Mouse (Mus musculus): ENCODE results near the gene Kcnab1. TPM values are rescaled to one million over a fixed set of nuclear protein-coding genes. Genes with fewer than 3 reads are reported as not detected.

Gene Kcnab1
- total and polyA plus RNA-seq, 3 experiments = 0.82 to 4.5 (median 2.9) TPM

- 78% methylated on average over 1 of the region's 1 CpGs for WGBS
- Histone ChIP-seq H3K9ac (ENCODE audit: low read depth, low read length) (no peak overlapping the region), H3K27me3 (ENCODE audit: control insufficient read depth, insufficient read depth, low read length) (no peaks in the 10 kb centered on the region), H3K79me2 (replicated peaks; ENCODE audit: control insufficient read depth, insufficient read depth, low read length) (no peaks in the 10 kb centered on the region), H3K36me3 (ENCODE audit: control insufficient read depth, insufficient read depth, low read length) (no peaks in the 10 kb centered on the region), H3K4me1 (ENCODE audit: control insufficient read depth, insufficient read depth, low read length) (no peaks in the 10 kb centered on the region), H3K4me3 (no peak overlapping the region), H3K27ac (no peak overlapping the region)
- TF ChIP-seq EP300 (IDR thresholded peaks at IDR 0.05; ENCODE audit: insufficient read depth, low read depth, low read length) = no peak
- intact Hi-C loops (cut with DNase I) = no loop called here
- DNase-seq = no peak
Observed at GRCm38 (mm10) chr3:65346176-65346575, 237.0 kb downstream of the Kcnab1 start.

DNA sequence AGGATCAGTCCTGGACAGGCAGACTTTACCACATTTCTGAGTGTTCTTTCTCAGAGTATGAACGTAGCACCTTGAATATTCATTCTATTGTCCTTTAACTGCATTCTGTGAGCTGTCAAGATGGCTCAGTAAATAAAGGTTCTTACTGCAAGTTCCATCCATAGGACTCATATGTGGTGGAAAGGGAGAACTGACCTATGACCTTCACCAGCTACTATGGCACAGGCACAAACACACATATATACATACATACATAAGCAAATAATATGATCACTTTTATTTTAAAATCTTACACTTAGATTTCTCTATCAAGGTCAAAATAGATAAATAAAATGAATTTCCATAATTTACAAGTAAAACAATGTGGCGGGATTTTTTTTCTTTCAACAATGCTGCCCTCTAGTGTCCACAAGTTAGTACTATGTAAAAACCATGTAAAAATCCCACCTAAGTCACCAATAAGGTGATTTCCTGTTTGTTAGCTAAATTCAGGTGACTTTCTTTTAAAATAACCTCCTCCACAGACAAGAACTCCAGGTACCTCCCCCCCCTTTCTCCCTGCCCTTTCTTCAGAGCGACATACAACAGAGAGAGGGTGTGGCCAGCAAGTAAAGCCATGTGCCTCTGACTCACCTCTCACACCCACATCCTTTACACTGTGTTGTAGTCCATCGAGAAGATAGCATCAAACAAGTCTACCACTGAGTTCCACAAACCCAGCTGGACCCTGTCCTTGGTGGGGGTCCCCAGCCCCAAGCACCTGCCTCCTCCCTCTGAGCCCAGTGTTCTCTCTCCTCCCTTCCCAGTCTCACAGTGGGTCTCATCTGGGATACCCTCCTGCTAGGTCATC lies 243.3 kb downstream of the Kcnab1 start:
- intact Hi-C loops (cut with DNase I) = loop anchor here (5.0 kb wide), 2 partner anchors 35 to 370 kb away; no protein-coding TSS in a partner anchor
- DNase-seq = no peak
- TF ChIP-seq POLR2A (IDR thresholded peaks at IDR 0.05; ENCODE audit: insufficient read depth, low read depth, low read length) (no peak), EP300 (IDR thresholded peaks at IDR 0.05; ENCODE audit: insufficient read depth, low read depth, low read length) (no peak), CTCF (IDR thresholded peaks at IDR 0.05) (peak; percentile 82)
- Histone ChIP-seq H3K27me3 (ENCODE audit: control insufficient read depth, insufficient read depth, low read length) (no peaks in the 10 kb centered on the region), H3K4me3 (no peak overlapping the region), H3K36me3 (ENCODE audit: control insufficient read depth, insufficient read depth, low read length) (no peaks in the 10 kb centered on the region), H3K4me1 (ENCODE audit: control insufficient read depth, insufficient read depth, low read length) (no peaks in the 10 kb centered on the region; the same call in 1 of the 2 replicates), H3K79me2 (replicated peaks; ENCODE audit: control insufficient read depth, insufficient read depth, low read length) (no peaks in the 10 kb centered on the region), H3K9ac (ENCODE audit: low read depth, low read length) (no peak overlapping the region), H3K27ac (no peak overlapping the region)
- WGBS = 36% methylated on average over 4 of the region's 4 CpGs

DNA sequence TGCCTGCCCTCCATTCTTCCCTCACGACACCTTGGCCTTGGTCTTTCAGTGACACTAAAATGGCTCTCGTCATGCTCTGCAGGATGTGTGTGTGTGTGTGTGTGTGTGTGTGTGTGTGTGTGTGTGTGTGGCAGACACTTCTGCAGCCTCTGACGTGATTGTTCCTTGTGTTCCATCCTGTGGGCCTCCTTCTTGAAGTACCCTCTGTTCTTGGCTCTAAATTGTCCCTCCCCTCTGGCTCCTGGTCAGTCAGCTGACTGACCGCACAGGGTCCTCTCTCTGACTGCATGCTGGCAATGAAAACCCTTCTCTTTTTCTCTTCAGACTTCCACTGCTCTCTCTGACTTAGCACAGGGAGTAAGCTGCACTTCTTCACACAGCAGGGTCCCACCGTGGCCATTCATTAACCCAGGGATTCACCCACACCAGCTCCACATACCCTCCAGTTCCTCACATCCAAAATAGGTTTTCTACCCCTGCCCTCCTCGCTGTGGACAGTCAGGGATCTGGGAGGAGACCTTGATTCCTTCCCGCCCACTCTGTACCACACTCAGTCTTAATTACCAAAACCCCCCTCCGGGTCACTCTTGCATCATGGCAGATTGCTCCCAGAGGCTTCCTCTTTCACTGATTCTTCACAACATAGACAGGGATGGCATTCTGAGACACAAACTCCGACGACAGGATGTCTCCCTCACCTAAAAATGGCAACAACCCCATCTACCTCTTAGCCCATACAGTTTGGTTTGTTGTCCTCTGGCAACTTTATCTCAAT lies 244.3 kb downstream of the Kcnab1 start:
- DNase-seq = no peak
- 65% methylated on average over 10 of the region's 10 CpGs for WGBS
- Histone ChIP-seq H3K36me3 (ENCODE audit: control insufficient read depth, insufficient read depth, low read length) (no peaks in the 10 kb centered on the region), H3K79me2 (replicated peaks; ENCODE audit: control insufficient read depth, insufficient read depth, low read length) (no peaks in the 10 kb centered on the region), H3K9ac (ENCODE audit: low read depth, low read length) (no peak overlapping the region), H3K27me3 (ENCODE audit: control insufficient read depth, insufficient read depth, low read length) (no peaks in the 10 kb centered on the region), H3K4me3 (no peak overlapping the region), H3K4me1 (ENCODE audit: control insufficient read depth, insufficient read depth, low read length) (no peaks in the 10 kb centered on the region; the same call in 1 of the 2 replicates), H3K27ac (no peak overlapping the region)
- TF ChIP-seq CTCF (IDR thresholded peaks at IDR 0.05) = no peak
- no peak for TF ChIP-seq POLR2A (IDR thresholded peaks at IDR 0.05; ENCODE audit: insufficient read depth, low read depth, low read length)
- no peak for TF ChIP-seq EP300 (IDR thresholded peaks at IDR 0.05; ENCODE audit: insufficient read depth, low read depth, low read length)
- intact Hi-C loops (cut with DNase I) = loop anchor here (5.0 kb wide), 2 partner anchors 36 to 371 kb away; no protein-coding TSS in a partner anchor

- no peaks in the 10 kb centered on the region for H3K36me3 ChIP-seq (ENCODE audit: control insufficient read depth, insufficient read depth, low read length)
- intact Hi-C loops (cut with DNase I) = no loop called here
- no peak for TF ChIP-seq CTCF (IDR thresholded peaks at IDR 0.05)
- TF ChIP-seq EP300 (IDR thresholded peaks at IDR 0.05; ENCODE audit: insufficient read depth, low read depth, low read length) = no peak
- TF ChIP-seq POLR2A (IDR thresholded peaks at IDR 0.05; ENCODE audit: insufficient read depth, low read depth, low read length) = no peak
- 44% methylated on average over 6 of the region's 6 CpGs for WGBS
- peaks cover 1% of the 10 kb centered on the region; the same call in 1 of the 2 replicates for H3K4me1 ChIP-seq (ENCODE audit: control insufficient read depth, insufficient read depth, low read length)
- no peak overlapping the region for H3K4me3 ChIP-seq
- no peak overlapping the region for H3K9ac ChIP-seq (ENCODE audit: low read depth, low read length)
- H3K79me2 ChIP-seq (replicated peaks; ENCODE audit: control insufficient read depth, insufficient read depth, low read length) = no peaks in the 10 kb centered on the region
- no peak overlapping the region for H3K27ac ChIP-seq
- no peaks in the 10 kb centered on the region for H3K27me3 ChIP-seq (ENCODE audit: control insufficient read depth, insufficient read depth, low read length)
- no peak for DNase-seq
Observed at GRCm38 (mm10) chr3:65355479-65355878, 246.3 kb downstream of the Kcnab1 start.

GRCm38 (mm10) chr3:65358275-65358674 lies 249.1 kb downstream of the Kcnab1 start:
- no peak for DNase-seq
- no peak for TF ChIP-seq EP300 (IDR thresholded peaks at IDR 0.05; ENCODE audit: insufficient read depth, low read depth, low read length)
- no peak for TF ChIP-seq POLR2A (IDR thresholded peaks at IDR 0.05; ENCODE audit: insufficient read depth, low read depth, low read length)
- no peak for TF ChIP-seq CTCF (IDR thresholded peaks at IDR 0.05)
- no peaks in the 10 kb centered on the region for H3K79me2 ChIP-seq (replicated peaks; ENCODE audit: control insufficient read depth, insufficient read depth, low read length)
- no peaks in the 10 kb centered on the region for H3K36me3 ChIP-seq (ENCODE audit: control insufficient read depth, insufficient read depth, low read length)
- intact Hi-C loops (cut with DNase I) = no loop called here
- no peak overlapping the region for H3K27ac ChIP-seq
- no peak overlapping the region for H3K4me3 ChIP-seq
- WGBS = 67% methylated on average over 2 of the region's 2 CpGs
- H3K4me1 ChIP-seq (ENCODE audit: control insufficient read depth, insufficient read depth, low read length) = peaks cover 6% of the 10 kb centered on the region
- H3K27me3 ChIP-seq (ENCODE audit: control insufficient read depth, insufficient read depth, low read length) = no peaks in the 10 kb centered on the region
- no peak overlapping the region for H3K9ac ChIP-seq (ENCODE audit: low read depth, low read length)

All from heart, adult 2 months (tissue).